Mouse (Mus musculus) limb, embryonic 14.5 days (tissue): ENCODE measurements around the gene 2300002M23Rik. TPM values are rescaled to one million over a fixed set of nuclear protein-coding genes. Genes with fewer than 3 reads are reported as not detected.

Source experiments
- ATAC-seq: fragments of 200-750 bp; cut with Nextera tagmentation; 2 replicates; pipeline ENCODE4 v1.8.0; 2017; ENCODE audit warnings: low read depth, moderate number of reproducible peaks, moderate TSS enrichment; ENCODE audit not compliant: low FRiP score
- DNase-seq: peaks from one replicate; pipeline ENCODE4 v3.0.0-alpha.2; 2015; ENCODE audit warnings: low spot score
- H3K27ac ChIP-seq: fragments of 300-500 bp; sonication (generic); replicated peaks from 2 replicates; pipeline ENCODE4 v1.5.1; 2014; ENCODE audit warnings: low read depth, mild to moderate bottlenecking, low read length, moderate library complexity, mixed read lengths
- H3K27me3 ChIP-seq: fragments of 300-500 bp; sonication (generic); 2 replicates; pipeline ENCODE4 v1.6.1; 2014; ENCODE audit warnings: low read length, mixed read lengths; ENCODE audit not compliant: control insufficient read depth, insufficient read depth
- H3K36me3 ChIP-seq: fragments of 300-500 bp; sonication (generic); 2 replicates; pipeline ENCODE4 v1.6.1; 2014; ENCODE audit warnings: mild to moderate bottlenecking, low read length, moderate library complexity, mixed read lengths; ENCODE audit not compliant: control insufficient read depth, insufficient read depth
- H3K4me1 ChIP-seq: fragments of 300-500 bp; sonication (generic); 2 replicates; pipeline ENCODE4 v1.6.1; 2014; ENCODE audit warnings: antibody characterized with exemption, low read length, mixed read lengths; ENCODE audit not compliant: control insufficient read depth, insufficient read depth
- H3K4me2 ChIP-seq: fragments of 300-500 bp; sonication (generic); replicated peaks from 2 replicates; pipeline ENCODE4 v1.6.1; 2014; ENCODE audit warnings: low read depth, mild to moderate bottlenecking, low read length, moderate library complexity; ENCODE audit not compliant: severe bottlenecking
- H3K4me3 ChIP-seq: fragments of 300-500 bp; sonication (generic); replicated peaks from 2 replicates; pipeline ENCODE4 v1.5.1; 2014; ENCODE audit warnings: low read length
- H3K9ac ChIP-seq: fragments of 300-500 bp; sonication (generic); 2 replicates; pipeline ENCODE4 v1.6.1; 2014; ENCODE audit warnings: mild to moderate bottlenecking, low read depth, low read length, moderate library complexity; ENCODE audit not compliant: severe bottlenecking
- H3K9me3 ChIP-seq: fragments of 300-500 bp; sonication (generic); 2 replicates; pipeline ENCODE4 v1.6.1; 2016; ENCODE audit warnings: low read length; ENCODE audit not compliant: control insufficient read depth
- POLR2A ChIP-seq: fragments of 200-500 bp; IDR thresholded peaks from 2 replicates; pipeline ENCODE4 v1.8.0; 2012; ENCODE audit warnings: inconsistent platforms, mild to moderate bottlenecking, moderate library complexity, borderline replicate concordance; ENCODE audit not compliant: insufficient read depth, insufficient read length; ENCODE audit errors: extremely low read depth
- WGBS: fragments of 180-500 bp; shearing (Covaris S2); extraction: QIAGEN DNeasy Blood & Tissue Kit; methylation state at CpG from one replicate; pipeline ENCODE4 v1.1.7; 2014; 5-methylcytosine and 5-hydroxymethylcytosine counted together
- polyA plus RNA-seq, 2 experiments: library from polyadenylated mRNA; depleted of rRNA in 1 of 2; stranded (reverse) in 1 of 2; unstranded in 1 of 2; fragments of >200 nt; fragmentation: Nextera tagmentation in 1 of 2; extraction: Ambion mirVana in 1 of 2; gene quantifications; 2 replicates each; pipeline versions ENCODE4 v1.2.1 to v1.2.3; 2012 to 2014

Gene 2300002M23Rik
- polyA plus RNA-seq, 2 experiments: 0.21 TPM; not detected in 1

DNA sequence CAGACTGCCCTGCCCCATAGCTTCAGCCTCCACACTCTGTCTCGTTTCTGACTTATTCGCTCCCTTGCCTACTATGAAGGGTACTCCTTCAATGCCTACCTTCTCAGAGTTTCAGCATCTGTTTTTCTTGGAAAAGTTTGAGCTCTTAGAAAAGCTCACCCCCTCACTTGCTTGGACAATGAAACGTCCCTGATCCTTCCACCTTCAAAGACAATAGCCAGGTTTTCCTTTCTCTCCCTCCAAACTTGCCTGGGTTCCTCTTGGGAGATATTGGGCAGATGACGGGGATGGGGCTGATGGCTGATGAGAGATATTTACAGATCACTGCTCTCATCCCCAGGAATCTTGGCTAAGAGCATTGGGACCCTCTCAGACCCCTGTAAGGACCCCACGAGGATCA, 12.9 kb upstream of the 2300002M23Rik start:
- H3K36me3 ChIP-seq: no peaks in the 10 kb centered on the region
- no peaks in the 10 kb centered on the region; the same call in 1 of the 2 replicates for H3K4me1 ChIP-seq
- H3K9me3 ChIP-seq: no peaks in the 10 kb centered on the region
- 82% methylated on average over 5 of the region's 5 CpGs for WGBS
- no peak overlapping the region for H3K4me3 ChIP-seq
- no peak for TF ChIP-seq POLR2A
- no peak overlapping the region for H3K4me2 ChIP-seq
- no peak overlapping the region for H3K27ac ChIP-seq
- ATAC-seq: no peak
- DNase-seq: no peak
- H3K27me3 ChIP-seq: no peaks in the 10 kb centered on the region
- no peak overlapping the region for H3K9ac ChIP-seq

DNA sequence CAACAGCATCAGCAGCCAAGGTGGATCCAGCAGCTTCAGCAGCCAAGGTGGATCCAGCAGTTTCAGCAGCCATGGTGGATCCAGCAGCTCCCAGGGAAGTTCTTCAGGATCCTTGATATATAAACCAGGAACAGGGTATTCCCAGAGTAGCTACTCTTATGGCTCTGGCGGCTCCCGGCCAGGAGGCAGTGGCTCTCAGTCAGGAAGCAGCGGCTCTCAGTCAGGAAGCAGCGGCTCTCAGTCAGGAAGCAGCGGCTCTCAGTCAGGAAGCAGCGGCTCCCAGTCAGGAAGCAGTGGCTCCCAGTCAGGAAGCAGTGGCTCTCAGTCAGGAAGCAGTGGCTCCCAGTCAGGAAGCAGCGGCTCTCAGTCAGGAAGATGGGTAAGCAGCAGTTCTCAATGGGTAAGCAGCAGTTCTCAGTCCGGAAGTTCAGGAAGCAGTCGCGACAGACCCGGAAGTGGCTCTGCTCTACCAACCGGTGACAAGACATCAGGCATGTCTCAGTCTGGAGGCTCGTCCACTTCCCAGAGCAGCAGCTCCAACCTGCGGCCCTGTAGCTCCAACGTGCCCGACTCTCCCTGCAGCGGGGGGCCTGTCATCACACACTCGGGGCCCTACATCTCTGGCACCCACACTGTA, 12.4 kb upstream of the 2300002M23Rik start:
- Histone ChIP-seq H3K4me3 (no peak overlapping the region), H3K36me3 (no peaks in the 10 kb centered on the region), H3K27me3 (no peaks in the 10 kb centered on the region), H3K9ac (no peak overlapping the region), H3K9me3 (no peaks in the 10 kb centered on the region), H3K4me2 (no peak overlapping the region), H3K27ac (no peak overlapping the region), H3K4me1 (no peaks in the 10 kb centered on the region)
- ATAC-seq (no peak), DNase-seq (no peak)
- WGBS: 93% methylated on average over 18 of the region's 18 CpGs
- no peak for TF ChIP-seq POLR2A

DNA sequence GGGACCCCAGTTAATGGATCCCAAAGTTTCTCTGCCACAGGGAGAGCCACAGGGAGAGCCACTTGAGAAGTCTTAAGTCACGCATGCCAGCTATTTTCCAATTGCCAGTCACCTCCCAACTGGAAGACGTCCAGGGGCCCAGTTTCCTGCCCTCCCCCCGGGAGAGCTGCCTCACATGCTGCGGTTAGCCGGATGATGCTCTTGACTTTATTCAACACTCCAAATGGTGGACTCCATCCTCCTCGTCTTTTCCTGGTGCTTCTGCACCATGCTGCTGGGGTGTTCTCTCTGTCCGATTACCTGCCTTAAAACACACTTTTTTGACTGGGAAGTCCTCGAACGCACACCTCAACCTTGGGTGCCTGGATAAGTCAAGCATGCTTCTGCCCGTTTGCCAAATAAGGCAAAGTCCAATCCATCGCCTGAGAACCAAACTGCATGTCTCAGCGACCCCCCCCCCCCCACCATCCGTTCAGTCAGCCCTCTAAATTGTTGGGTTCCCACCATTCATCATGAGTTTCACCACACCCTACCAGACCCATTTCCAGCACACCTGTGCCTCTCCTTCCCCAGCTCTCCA, 11.0 kb upstream of the 2300002M23Rik start:
- H3K27ac ChIP-seq: no peak overlapping the region
- H3K4me2 ChIP-seq: no peak overlapping the region
- no peaks in the 10 kb centered on the region for H3K9me3 ChIP-seq
- TF ChIP-seq POLR2A: no peak
- no peak for ATAC-seq
- no peaks in the 10 kb centered on the region for H3K27me3 ChIP-seq
- H3K4me3 ChIP-seq: no peak overlapping the region
- no peak for DNase-seq
- no peak overlapping the region for H3K9ac ChIP-seq
- 92% methylated on average over 13 of the region's 13 CpGs for WGBS
- no peaks in the 10 kb centered on the region for H3K36me3 ChIP-seq
- no peaks in the 10 kb centered on the region for H3K4me1 ChIP-seq

DNA sequence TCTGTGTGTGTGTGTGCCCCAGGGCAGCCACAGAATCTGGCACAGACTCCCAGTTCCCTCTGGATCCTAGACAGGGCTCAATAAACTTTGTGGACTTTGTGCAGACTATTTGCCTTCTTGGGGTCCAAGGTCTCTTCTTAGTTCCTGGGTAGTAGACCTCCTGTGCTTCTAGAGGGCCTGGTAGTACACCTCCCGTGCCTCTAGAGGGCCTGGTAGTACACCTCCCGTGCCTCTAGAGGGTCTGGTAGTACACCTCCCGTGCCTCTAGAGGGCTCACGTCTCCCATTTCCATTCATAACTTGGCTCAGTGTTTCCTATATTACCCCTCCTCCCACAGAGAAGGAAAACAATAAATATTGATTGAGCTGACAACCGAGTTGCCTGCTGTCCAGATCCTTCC, 10.4 kb upstream of the 2300002M23Rik start:
- no peak for ATAC-seq
- Histone ChIP-seq H3K9ac (no peak overlapping the region), H3K4me3 (no peak overlapping the region), H3K27me3 (no peaks in the 10 kb centered on the region), H3K27ac (no peak overlapping the region), H3K9me3 (no peaks in the 10 kb centered on the region), H3K4me1 (no peaks in the 10 kb centered on the region), H3K36me3 (no peaks in the 10 kb centered on the region), H3K4me2 (no peak overlapping the region)
- no peak for DNase-seq
- TF ChIP-seq POLR2A: no peak
- 34% methylated on average over 5 of the region's 5 CpGs for WGBS

DNA sequence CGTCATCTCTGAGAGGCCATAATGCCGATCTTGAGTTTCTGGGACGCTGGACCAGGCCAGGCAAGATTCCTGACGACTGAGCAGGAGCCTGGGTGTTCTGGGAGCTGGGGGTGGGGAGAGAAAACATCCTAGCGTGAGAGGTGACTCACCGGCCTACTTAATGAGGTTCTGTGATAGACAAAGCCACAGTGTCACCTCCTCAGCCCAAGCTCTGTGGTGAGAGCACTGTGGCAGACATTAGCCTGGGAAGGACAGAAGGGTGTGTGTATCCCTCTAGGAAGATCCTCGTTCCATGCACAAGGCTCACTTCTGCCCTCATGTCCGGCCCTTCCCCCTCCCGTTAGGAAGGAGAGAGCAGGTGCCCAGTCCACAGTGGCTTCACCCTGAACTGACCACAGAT, 9.9 kb upstream of the 2300002M23Rik start:
- TF ChIP-seq POLR2A: no peak
- 75% methylated on average over 9 of the region's 9 CpGs for WGBS
- DNase-seq (no peak), ATAC-seq (no peak)
- H3K4me3 ChIP-seq: no peak overlapping the region
- no peak overlapping the region for H3K4me2 ChIP-seq
- H3K9ac ChIP-seq: no peak overlapping the region
- H3K27ac ChIP-seq: no peak overlapping the region
- H3K9me3 ChIP-seq: no peaks in the 10 kb centered on the region
- H3K36me3 ChIP-seq: no peaks in the 10 kb centered on the region
- H3K4me1 ChIP-seq: no peaks in the 10 kb centered on the region
- H3K27me3 ChIP-seq: no peaks in the 10 kb centered on the region
